8 mouse cellular contexts compared by ENCODE assay signal in the genomic region with DNA sequence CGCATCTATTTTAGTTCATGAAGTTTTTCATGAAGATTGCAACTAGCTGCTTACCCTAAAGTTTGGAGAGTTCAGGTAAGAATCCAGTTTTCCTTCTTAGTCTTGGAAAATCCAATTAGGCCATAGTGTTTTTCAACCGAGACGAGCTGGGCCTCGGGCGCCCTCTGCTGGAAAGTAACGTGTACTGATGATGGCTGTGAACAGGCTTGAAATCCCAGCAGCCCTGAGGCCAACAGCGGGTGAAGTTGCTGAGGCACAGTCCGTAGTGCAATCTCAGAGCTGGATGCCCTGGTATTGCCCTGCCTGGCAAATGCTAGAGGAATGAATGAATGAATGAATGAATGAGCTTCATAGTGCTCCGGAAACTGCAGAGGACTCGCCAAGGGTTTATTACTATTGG. TPM values are rescaled to one million over a fixed set of nuclear protein-coding genes. Genes with fewer than 3 reads are reported as not detected.
A peak's percentile ranks its signal among the peaks of the same experiment; 100 is the strongest.
DNase-seq lines count a peak whose midpoint lies in the region; ATAC-seq and TF ChIP-seq lines count a peak whose summit lies in the region.

No protein-coding gene starts in this region.

- H3K4me1 ChIP-seq in intestine, postnatal 0 days (replicated peaks; ENCODE audit: control insufficient read depth, insufficient read depth, low read length): no peaks in the 10 kb centered on the region
- H3K4me1 ChIP-seq in liver, embryonic 11.5 days (replicated peaks; ENCODE audit: control insufficient read depth, insufficient read depth, low read length): no peaks in the 10 kb centered on the region

- H3K4me3 ChIP-seq in intestine, postnatal 0 days (ENCODE audit: low read depth, low read length): no peak overlapping the region
- no peak overlapping the region for H3K4me3 ChIP-seq in liver, embryonic 11.5 days (ENCODE audit: low read depth, low read length)

- H3K27me3 ChIP-seq in intestine, postnatal 0 days (replicated peaks; ENCODE audit: control insufficient read depth, insufficient read depth, low read length): no peaks in the 10 kb centered on the region
- H3K27me3 ChIP-seq in liver, embryonic 11.5 days (replicated peaks; ENCODE audit: control insufficient read depth, insufficient read depth, low read length): no peaks in the 10 kb centered on the region

- TF ChIP-seq CTCF in intestine, postnatal 0 days (IDR thresholded peaks at IDR 0.05; ENCODE audit: low read depth): peak; percentile 96

- no peaks in the 10 kb centered on the region for H3K9me3 ChIP-seq in intestine, postnatal 0 days (ENCODE audit: control insufficient read depth)
- no peaks in the 10 kb centered on the region for H3K9me3 ChIP-seq in liver, embryonic 11.5 days (ENCODE audit: control insufficient read depth, low read length)

- no peak overlapping the region for H3K27ac ChIP-seq in intestine, postnatal 0 days (ENCODE audit: low read depth, low read length)
- no peak overlapping the region for H3K27ac ChIP-seq in liver, embryonic 11.5 days (ENCODE audit: low read depth, low read length)

- no peak overlapping the region for H3K4me2 ChIP-seq in intestine, postnatal 0 days (replicated peaks; ENCODE audit: low read depth)
- H3K4me2 ChIP-seq in liver, embryonic 11.5 days: no peak overlapping the region

- 0 out of 2 replicates have a peak, but pooled peaks have one; percentile 25 for ATAC-seq in intestine, postnatal 0 days
- no peak for ATAC-seq in liver, embryonic 11.5 days (replicated peaks; ENCODE audit: low FRiP score)
- peak; percentile 73 for ATAC-seq in neutrophil, adult 5-6 weeks (ENCODE audit: extremely low read depth, insufficient number of reproducible peaks, low FRiP score, poor library complexity, severe bottlenecking)

- whole genome bisulfite sequencing in intestine, postnatal 0 days: 7% methylated on average over 10 of the region's 10 CpGs
- 9% methylated on average over 10 of the region's 10 CpGs for WGBS in liver, embryonic 11.5 days

- H3K36me3 ChIP-seq in intestine, postnatal 0 days (ENCODE audit: control insufficient read depth, insufficient read depth): no peaks in the 10 kb centered on the region
- no peaks in the 10 kb centered on the region for H3K36me3 ChIP-seq in liver, embryonic 11.5 days (ENCODE audit: control insufficient read depth, insufficient read depth, low read length)

- DNase-seq in A20 (ENCODE audit: low read depth, low spot score): peak; percentile 65
- peak; percentile 63 for DNase-seq in Muller cell, postnatal 12 days (ENCODE audit: inconsistent ontology term)
- DNase-seq in cerebellum, adult 9-11 months: peak; percentile 56
- DNase-seq in gastrocnemius, adult 8-10 months (ENCODE audit: low spot score in 2 of 2): peak; percentile 30 to 41
- peak; percentile 71 for DNase-seq in liver, embryonic 11.5 days (ENCODE audit: low spot score)
- peak; percentile 56 to 60 for DNase-seq in thymus, postnatal 36 days

- no peak overlapping the region for H3K9ac ChIP-seq in intestine, postnatal 0 days (ENCODE audit: low read depth, low read length)
- no peak overlapping the region for H3K9ac ChIP-seq in liver, embryonic 11.5 days (ENCODE audit: low read depth, low read length)

RNA-seq across cellular contexts. Expression of a gene that starts 9.1 kb away (rescaled TPM):
- 1 to 10 TPM; 1.8 to 4.2 (median 3.3) TPM for total RNA-seq in gastrocnemius, adult 8-10 months (2022)
- polyA plus RNA-seq in intestine, postnatal 0 days (2015; fragmentation: Nextera tagmentation; extraction: Ambion mirVana): 3.5 and 4.2 TPM in 2 replicates
- 1.2 and 1.4 TPM in 2 replicates for polyA plus RNA-seq in liver, embryonic 11.5 days (2014; fragmentation: Nextera tagmentation; extraction: Ambion mirVana)
- total RNA-seq in neutrophil, adult 5-6 weeks (2017): 30.4 and 33.2 TPM in 2 replicates

RNA-seq across cellular contexts. Expression of a gene that starts 10.9 kb away (rescaled TPM):
- total RNA-seq in gastrocnemius, adult 8-10 months (2022): 1 to 10 TPM; 6.2 to 9.2 (median 7.5) TPM
- polyA plus RNA-seq in intestine, postnatal 0 days (2015; fragmentation: Nextera tagmentation; extraction: Ambion mirVana): 14.8 and 15.4 TPM in 2 replicates
- 13.9 and 15.9 TPM in 2 replicates for polyA plus RNA-seq in liver, embryonic 11.5 days (2014; fragmentation: Nextera tagmentation; extraction: Ambion mirVana)
- 154 and 160 TPM in 2 replicates for total RNA-seq in neutrophil, adult 5-6 weeks (2017)

RNA-seq across cellular contexts. Expression of a gene that starts 53.8 kb away (rescaled TPM):
- total RNA-seq in gastrocnemius, adult 8-10 months (2022): 100 to 1,000 TPM; 160 to 179 (median 170) TPM
- polyA plus RNA-seq in intestine, postnatal 0 days (2015; fragmentation: Nextera tagmentation; extraction: Ambion mirVana): 86.9 and 89.2 TPM in 2 replicates
- polyA plus RNA-seq in liver, embryonic 11.5 days (2014; fragmentation: Nextera tagmentation; extraction: Ambion mirVana): 78.5 and 86.6 TPM in 2 replicates
- total RNA-seq in neutrophil, adult 5-6 weeks (2017): 177 and 181 TPM in 2 replicates

Comparison
In these comparisons a context has a peak if more than half of its experiments do, and no peak if none do; other contexts are left out.
1. RNA of a gene that starts 10.9 kb away (total RNA-seq): 154 to 160 TPM in neutrophil, adult 5-6 weeks; 6.2 to 9.2 TPM in gastrocnemius, adult 8-10 months; every median in the first group is over 10 times any median in the second.
2. Peak in every context shown above with its lines, with median percentiles within 50 percentile points of each other: DNase-seq.